Mouse (Mus musculus) right cerebral cortex, postnatal 4 days (tissue): ENCODE measurements around the gene Mmp24.
"Not testable (repeated sequence)": the region's sequence is repeated elsewhere in the genome, so short reads cannot be mapped to it uniquely, and the experiment has no call there.

ENCODE experiments used
- DNase-seq: peaks from one replicate; pipeline ENCODE4 v3.0.0-alpha.2; 2022

Mmp24 gene

DNA sequence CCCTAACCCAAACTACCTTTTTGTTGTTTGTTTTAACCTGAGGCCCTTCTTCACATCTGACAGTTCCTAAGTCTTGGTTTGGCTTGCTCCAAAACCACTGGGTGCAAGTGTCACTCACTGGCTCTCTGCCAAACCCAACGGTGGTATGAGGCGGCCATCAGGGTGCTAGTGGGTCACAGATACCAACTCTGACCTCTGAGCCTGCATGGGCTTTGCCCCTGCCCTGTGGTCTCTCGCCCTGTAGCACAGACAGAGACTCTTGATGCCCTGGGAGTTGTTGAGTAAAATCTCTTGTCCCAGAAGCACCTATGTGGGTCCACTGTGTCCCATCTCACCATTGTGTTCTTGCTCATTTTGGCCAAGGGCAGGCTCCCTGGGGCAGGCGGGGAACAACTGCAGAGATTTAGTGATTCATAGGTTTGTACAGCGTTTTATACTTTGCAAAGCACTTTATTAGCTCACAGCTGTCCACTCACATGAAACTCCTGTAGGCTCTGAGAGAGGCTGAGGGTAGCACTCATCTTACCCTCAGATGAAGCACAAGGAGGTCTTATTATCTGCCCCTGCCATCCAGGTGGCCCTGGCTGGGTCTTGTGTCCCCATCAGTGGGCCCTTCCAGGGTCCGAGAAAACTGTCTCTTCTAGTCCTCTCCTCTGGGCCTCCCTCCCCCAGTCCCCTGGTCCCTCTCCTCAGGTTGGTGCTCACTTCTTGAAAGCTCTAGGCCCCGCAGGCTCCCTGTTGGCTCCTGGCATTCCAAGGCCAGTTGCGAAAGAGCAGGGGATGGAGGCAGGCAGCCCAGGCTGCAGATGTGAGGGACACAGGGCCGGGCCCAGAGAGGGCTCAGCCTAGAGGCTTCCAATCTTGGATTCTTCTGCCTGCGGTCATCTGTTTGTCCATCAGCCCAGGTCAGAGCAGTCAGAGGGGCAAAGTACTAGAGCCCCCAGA is 42.4 kb downstream of the Mmp24 start:
- no peak for DNase-seq

- peak; percentile 85 for DNase-seq
Measured at GRCm38 (mm10) chr2:155818596-155819391, 43.7 kb downstream of the Mmp24 start.

GRCm38 (mm10) chr2:155819392-155819448 is 44.1 kb downstream of the Mmp24 start, which contains the start of gene BC029722:
TSS of gene BC029722 (minus strand) at chr2:155819426.
- DNase-seq = no peak

GRCm38 (mm10) chr2:155819449-155820251 is 44.5 kb downstream of the Mmp24 start:
- DNase-seq = no peak

GRCm38 (mm10) chr2:155820779-155821178 is 45.6 kb downstream of the Mmp24 start:
- DNase-seq = no peak

GRCm38 (mm10) chr2:155823722-155824121 is 48.6 kb downstream of the Mmp24 start:
- DNase-seq = no peak

- DNase-seq = no peak
Measured at GRCm38 (mm10) chr2:155825904-155826629, 50.9 kb downstream of the Mmp24 start.

GRCm38 (mm10) chr2:155826630-155827424 is 51.7 kb downstream of the Mmp24 start, which contains the start of gene Eif6:
TSS of gene Eif6 (minus strand) at chr2:155826925.
- DNase-seq = peak; percentile 82

DNA sequence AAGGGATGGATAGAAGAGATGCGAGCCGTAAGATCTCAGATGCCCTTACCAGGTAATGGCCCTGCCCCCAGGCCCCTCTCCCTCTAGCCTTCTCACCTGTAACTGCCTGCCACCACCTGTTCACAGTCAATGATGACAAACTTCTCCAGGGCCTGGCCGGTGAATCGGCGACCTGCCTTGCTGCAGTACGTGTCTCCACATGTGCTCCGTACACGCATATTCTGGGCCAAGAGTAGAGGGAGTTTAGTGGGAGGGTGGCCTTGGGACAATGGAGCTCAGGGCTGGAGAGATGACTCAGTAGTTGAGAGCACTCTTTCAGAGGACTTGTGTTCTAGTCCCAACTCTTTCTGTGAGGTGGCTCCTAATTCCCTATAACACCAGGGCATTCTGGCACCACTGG is 55.7 kb downstream of the Mmp24 start:
- DNase-seq = no peak

DNA sequence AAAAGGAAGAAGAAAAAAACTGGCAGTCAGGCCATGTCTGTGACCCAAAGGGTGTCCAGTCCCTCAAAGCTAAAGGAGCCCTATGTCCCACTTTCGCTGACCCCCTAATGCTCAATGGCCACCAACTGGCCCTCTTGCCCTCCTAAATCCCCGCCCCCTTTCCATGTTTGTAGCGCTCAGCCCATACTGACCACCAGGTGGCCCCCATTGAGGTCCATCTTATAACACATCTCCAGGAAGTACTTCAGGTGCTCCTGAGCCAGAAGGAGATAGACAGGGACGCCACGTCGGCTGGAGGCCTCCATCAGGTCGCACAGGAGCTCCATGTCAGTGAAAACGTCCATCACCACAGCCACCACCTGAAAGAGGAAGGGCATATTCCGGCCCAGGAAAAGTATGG is 56.2 kb downstream of the Mmp24 start:
- DNase-seq = no peak

- DNase-seq = not testable (repeated sequence)
Measured at GRCm38 (mm10) chr2:155832087-155832486, 56.9 kb downstream of the Mmp24 start.

- no peak for DNase-seq
Measured at GRCm38 (mm10) chr2:155834732-155835131, 59.6 kb downstream of the Mmp24 start, which contains the start of gene Fam83c. TSS of gene Fam83c (minus strand) at chr2:155834854.

GRCm38 (mm10) chr2:155837961-155838360 is 62.8 kb downstream of the Mmp24 start:
- DNase-seq = no peak

- no peak for DNase-seq
Measured at GRCm38 (mm10) chr2:155838961-155839360, 63.8 kb downstream of the Mmp24 start.

DNA sequence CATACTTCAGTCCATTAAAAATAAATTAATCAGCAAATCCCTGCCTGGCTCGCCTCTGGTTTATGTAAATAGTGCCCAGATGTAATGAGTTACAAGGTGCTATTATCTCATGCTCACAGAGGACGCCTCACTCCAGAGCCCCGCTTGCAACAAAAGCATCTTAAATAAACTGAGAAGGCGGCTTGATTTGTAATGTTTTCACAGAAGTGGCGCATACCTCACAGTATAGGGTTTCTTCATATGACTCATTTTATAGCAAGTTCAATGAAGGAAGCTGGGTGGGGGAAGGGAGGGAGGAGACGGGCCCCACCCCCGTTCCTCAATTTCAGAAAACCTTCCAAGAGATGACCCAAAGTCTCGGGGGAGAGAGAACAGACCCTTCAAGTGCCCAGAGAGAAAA is 71.8 kb downstream of the Mmp24 start:
- DNase-seq = no peak

- DNase-seq = peak; percentile 81
Measured at GRCm38 (mm10) chr2:155848291-155848690, 73.1 kb downstream of the Mmp24 start.

GRCm38 (mm10) chr2:155849464-155849863 is 74.3 kb downstream of the Mmp24 start:
- DNase-seq = no peak

GRCm38 (mm10) chr2:155850120-155850519 is 75.0 kb downstream of the Mmp24 start:
- DNase-seq = no peak

GRCm38 (mm10) chr2:155852536-155852935 is 77.4 kb downstream of the Mmp24 start:
- DNase-seq = no peak

GRCm38 (mm10) chr2:155860102-155860501 is 85.0 kb downstream of the Mmp24 start:
- no peak for DNase-seq

DNA sequence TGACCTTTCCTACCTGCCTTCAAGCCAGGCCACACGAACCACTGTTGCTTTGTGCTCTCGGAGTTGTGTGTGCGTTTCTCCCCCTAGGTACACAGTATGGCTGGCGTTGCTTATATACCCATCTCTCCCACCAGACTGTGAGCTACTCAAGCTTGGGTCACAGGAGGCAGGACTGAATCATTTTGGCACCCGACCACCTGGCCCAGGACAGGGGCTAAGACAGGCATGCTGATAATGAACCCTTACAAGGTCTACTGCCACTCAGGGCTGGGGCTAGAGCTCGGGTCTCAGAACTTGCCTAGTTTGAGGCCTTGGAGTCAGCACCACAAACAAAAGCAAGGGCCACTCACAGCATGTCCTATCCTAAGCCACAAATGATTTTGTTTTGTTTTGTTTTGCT is 86.4 kb downstream of the Mmp24 start:
- no peak for DNase-seq
